ENCODE assay signal across 9 mouse cellular contexts in genomic region chr1:62951067-62951809, GRCm38 (mm10).
DNase-seq lines count a peak whose midpoint lies in the region; ATAC-seq lines count a peak whose summit lies in the region.
"Had no signal": no experiment of that assay in that cellular context is flagged by ENCODE, and none has a peak within 500 bp of the region (broad histone marks: within the 10 kb centered on the region; RNA-seq: fewer than 3 reads in every experiment).

No protein-coding gene starts in this region.

- ATAC-seq in forebrain, embryonic 14.5 days, result no peak
- ATAC-seq in forebrain, embryonic 12.5 days (ENCODE audit: low FRiP score), result no peak
- no peak; the same call in 1 of the 2 replicates for ATAC-seq in embryonic facial prominence, embryonic 15.5 days (ENCODE audit: insufficient number of reproducible peaks, low FRiP score, low TSS enrichment, low read depth)
- no peak for ATAC-seq in erythroblast, adult 5-6 weeks (replicated peaks; ENCODE audit: low FRiP score, poor library complexity, severe bottlenecking)
- no peak for ATAC-seq in monocyte, adult 5-6 weeks (replicated peaks; ENCODE audit: insufficient number of reproducible peaks, low FRiP score, low TSS enrichment, poor library complexity, severe bottlenecking)

- no peak overlapping the region for H3K4me2 ChIP-seq in forebrain, embryonic 14.5 days (ENCODE audit: low read length)
- no peak overlapping the region for H3K4me2 ChIP-seq in forebrain, embryonic 12.5 days
- no peak overlapping the region for H3K4me2 ChIP-seq in embryonic facial prominence, embryonic 15.5 days (replicated peaks)
- H3K4me2 ChIP-seq: limb, embryonic 12.5 days had no signal

- no peak overlapping the region for H3K9ac ChIP-seq in forebrain, embryonic 14.5 days (ENCODE audit: low read length)
- no peak overlapping the region for H3K9ac ChIP-seq in forebrain, embryonic 12.5 days
- H3K9ac ChIP-seq in embryonic facial prominence, embryonic 15.5 days, result no peak overlapping the region
- H3K9ac ChIP-seq: limb, embryonic 12.5 days had no signal

- WGBS in forebrain, embryonic 14.5 days, result 67% methylated on average over 7 of the region's 7 CpGs
- WGBS in forebrain, embryonic 12.5 days, result 79% methylated on average over 7 of the region's 7 CpGs
- WGBS in embryonic facial prominence, embryonic 15.5 days, result 63% methylated on average over 7 of the region's 7 CpGs

- H3K4me3 ChIP-seq in forebrain, embryonic 14.5 days (ENCODE audit: low read depth, low read length), result no peak overlapping the region
- H3K4me3 ChIP-seq in forebrain, embryonic 12.5 days (replicated peaks), result no peak overlapping the region
- no peak overlapping the region for H3K4me3 ChIP-seq in embryonic facial prominence, embryonic 15.5 days (replicated peaks)
- H3K4me3 ChIP-seq: limb, embryonic 12.5 days had no signal

- no peak overlapping the region for H3K27ac ChIP-seq in forebrain, embryonic 14.5 days (ENCODE audit: low read depth, low read length)
- H3K27ac ChIP-seq in forebrain, embryonic 12.5 days, result no peak overlapping the region
- 0 out of 2 replicates have a peak overlapping the region, but pooled peaks have one; percentile 30 for H3K27ac ChIP-seq in embryonic facial prominence, embryonic 15.5 days (replicated peaks)
- H3K27ac ChIP-seq: limb, embryonic 12.5 days had no signal

- H3K9me3 ChIP-seq in forebrain, embryonic 14.5 days (replicated peaks; ENCODE audit: control insufficient read depth, low read length), result no peaks in the 10 kb centered on the region
- H3K9me3 ChIP-seq in forebrain, embryonic 12.5 days, result no peaks in the 10 kb centered on the region
- no peaks in the 10 kb centered on the region for H3K9me3 ChIP-seq in embryonic facial prominence, embryonic 15.5 days (replicated peaks)
- H3K9me3 ChIP-seq: limb, embryonic 12.5 days had no signal

- no peaks in the 10 kb centered on the region for H3K4me1 ChIP-seq in forebrain, embryonic 14.5 days (ENCODE audit: control insufficient read depth, insufficient read depth, low read length)
- peaks cover 10% of the 10 kb centered on the region for H3K4me1 ChIP-seq in forebrain, embryonic 12.5 days
- H3K4me1 ChIP-seq in embryonic facial prominence, embryonic 15.5 days, result peaks cover 7% of the 10 kb centered on the region

- DNase-seq in forebrain, embryonic 14.5 days (ENCODE audit: low spot score), result peak; percentile 43
- DNase-seq in MN1 (ENCODE audit: low spot score), result peak; percentile 78
- DNase-seq in kidney, adult 8-10 months, result peak; percentile 27 to 32
- DNase-seq in right cerebral cortex, adult 18-20 months, result no peak

- no peaks in the 10 kb centered on the region for H3K27me3 ChIP-seq in forebrain, embryonic 14.5 days (replicated peaks; ENCODE audit: control insufficient read depth, insufficient read depth, low read length)
- peaks cover 54% of the 10 kb centered on the region for H3K27me3 ChIP-seq in forebrain, embryonic 12.5 days
- no peaks in the 10 kb centered on the region for H3K27me3 ChIP-seq in embryonic facial prominence, embryonic 15.5 days
- H3K27me3 ChIP-seq: limb, embryonic 12.5 days had no signal

- H3K36me3 ChIP-seq in forebrain, embryonic 14.5 days (ENCODE audit: control insufficient read depth, insufficient read depth, low read length), result no peaks in the 10 kb centered on the region
- H3K36me3 ChIP-seq in forebrain, embryonic 12.5 days (replicated peaks), result no peaks in the 10 kb centered on the region
- H3K36me3 ChIP-seq in embryonic facial prominence, embryonic 15.5 days, result no peaks in the 10 kb centered on the region
- H3K36me3 ChIP-seq: limb, embryonic 12.5 days had no signal
